Mouse (Mus musculus) CH12.LX (cell line): ENCODE measurements around the gene Sv2c.

Experiments
- BHLHE40 ChIP-seq: IDR thresholded peaks from 2 replicates; pipeline ENCODE4 v1.6.1; 2011; ENCODE audit warnings: mild to moderate bottlenecking, low read depth, low read length, improper control_type of control experiment
- CTCF ChIP-seq, 2 experiments: IDR thresholded peaks in 1 of 2; conservative IDR thresholded peaks in 1 of 2; 2 replicates each; pipeline ENCODE4 v1.5.1; 2011 to 2012; ENCODE audit warnings: low read depth in 2 of 2, low read length in 2 of 2, improper control_type of control experiment in 1 of 2, inconsistent platforms in 1 of 2, mild to moderate bottlenecking in 1 of 2, moderate library complexity in 1 of 2
- E2F4 ChIP-seq: IDR thresholded peaks from 2 replicates; pipeline ENCODE4 v1.6.1; 2011; ENCODE audit warnings: low read depth, low read length, improper control_type of control experiment; ENCODE audit not compliant: insufficient replicate concordance
- EP300 ChIP-seq: IDR thresholded peaks from 2 replicates; pipeline ENCODE4 v1.6.1; 2011; ENCODE audit warnings: low read length, improper control_type of control experiment
- MXI1 ChIP-seq: IDR thresholded peaks from 2 replicates; pipeline ENCODE4 v1.6.1; 2011; ENCODE audit warnings: mild to moderate bottlenecking, low read depth, low read length, improper control_type of control experiment
- POLR2A ChIP-seq: IDR thresholded peaks from 2 replicates; pipeline ENCODE4 v1.6.1; 2011; ENCODE audit warnings: low read depth, mild to moderate bottlenecking, improper control_type of control experiment, low read length
- SMC3 ChIP-seq: IDR thresholded peaks from 2 replicates; pipeline ENCODE4 v1.6.1; 2011; ENCODE audit warnings: low read depth, low read length, improper control_type of control experiment
- USF1 ChIP-seq: IDR thresholded peaks from 2 replicates; pipeline ENCODE4 v1.6.1; 2014; ENCODE audit warnings: low read depth, mild to moderate bottlenecking, inconsistent platforms, low read length, improper control_type of control experiment

DNA sequence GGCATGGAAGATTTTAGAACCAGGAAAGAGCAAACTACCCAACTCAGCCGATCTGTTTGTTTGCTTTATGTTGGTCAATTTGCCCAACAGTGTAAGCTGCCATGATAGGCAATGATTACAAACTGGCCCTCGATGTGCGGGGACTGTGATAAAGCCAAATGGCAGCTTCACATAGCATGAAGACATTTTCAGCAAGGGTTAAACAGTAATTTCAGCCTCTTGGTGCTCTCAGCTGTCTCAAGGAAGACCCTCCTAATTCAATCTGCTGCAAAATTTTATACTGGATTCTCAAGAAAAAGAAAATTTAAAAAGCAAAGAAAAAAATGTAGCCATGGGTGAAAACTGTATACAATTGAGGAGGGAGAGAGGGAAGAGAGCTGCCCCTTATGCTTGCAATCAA lies 3.3 kb downstream of the Sv2c start:
- TF ChIP-seq E2F4 (no peak), MXI1 (no peak), BHLHE40 (no peak), USF1 (no peak), SMC3 (no peak), POLR2A (no peak), EP300 (no peak), CTCF (conservative IDR thresholded peaks at IDR 0.05 in 1 of 2, IDR thresholded peaks at IDR 0.05 in 1 of 2; ENCODE audit: low read depth in 2 of 2, low read length in 2 of 2) (no peak)
